23 mouse cellular contexts compared by ENCODE assay signal in the genomic region with DNA sequence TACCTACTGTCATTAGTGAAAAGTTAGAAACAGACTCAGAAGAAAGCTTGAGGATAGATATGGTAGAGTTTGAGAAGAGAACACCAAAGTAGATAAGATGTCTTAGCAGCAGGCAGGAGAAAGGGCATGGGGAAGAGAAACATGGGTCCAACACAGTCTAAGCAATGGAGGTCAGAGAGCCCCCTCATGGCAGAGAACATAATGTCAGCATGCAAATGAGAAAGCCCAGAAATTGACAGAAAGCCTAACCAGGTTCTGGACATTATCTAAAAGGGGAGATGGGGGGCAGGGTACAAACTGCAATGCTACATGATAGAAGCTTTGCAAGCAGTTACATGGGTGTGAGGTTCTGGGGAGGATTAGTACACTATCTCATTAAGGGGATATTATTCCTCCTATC.
DNase-seq lines count a peak whose midpoint lies in the region; ATAC-seq and TF ChIP-seq lines count a peak whose summit lies in the region.
"Had no signal": no experiment of that assay in that cellular context is flagged by ENCODE, and none has a peak within 500 bp of the region (broad histone marks: within the 10 kb centered on the region; RNA-seq: fewer than 3 reads in every experiment).

No protein-coding gene starts in this region.

- no peaks in the 10 kb centered on the region for H3K9me3 ChIP-seq in hindbrain, postnatal 0 days (ENCODE audit: low read length)
- 0 out of 2 replicates have a peak, but pooled peaks cover 4% of the 10 kb centered on the region for H3K9me3 ChIP-seq in hindbrain, embryonic 14.5 days (ENCODE audit: control insufficient read depth, low read length)
- H3K9me3 ChIP-seq in lung, postnatal 0 days (ENCODE audit: low read length), result no peaks in the 10 kb centered on the region
- no peaks in the 10 kb centered on the region for H3K9me3 ChIP-seq in CH12.LX (replicated peaks; ENCODE audit: low read length)
- no peaks in the 10 kb centered on the region for H3K9me3 ChIP-seq in stomach, postnatal 0 days (ENCODE audit: control insufficient read depth, low read length)
- H3K9me3 ChIP-seq: embryonic facial prominence, embryonic 13.5 days; heart, embryonic 13.5 days; hindbrain, embryonic 15.5 days; neural tube, embryonic 15.5 days; stomach, embryonic 15.5 days had no signal

- peak; percentile 20 for TF ChIP-seq CTCF in hindbrain, postnatal 0 days (IDR thresholded peaks at IDR 0.05; ENCODE audit: low read depth)
- TF ChIP-seq CTCF in lung, postnatal 0 days (IDR thresholded peaks at IDR 0.05), result 0 out of 2 replicates have a peak, but pooled peaks have one; percentile 3
- TF ChIP-seq CTCF in CH12.LX (conservative IDR thresholded peaks at IDR 0.05 in 1 of 2, IDR thresholded peaks at IDR 0.05 in 1 of 2; ENCODE audit: low read depth in 2 of 2, low read length in 2 of 2), result peak in 1 of 2 experiments; percentile 63; a peak in 2 of 4 replicates
- TF ChIP-seq CTCF in stomach, postnatal 0 days (IDR thresholded peaks at IDR 0.05; ENCODE audit: low read depth), result peak; percentile 29; the same call in 1 of the 2 replicates

- peak; percentile 42 for TF ChIP-seq RAD21 in CH12.LX (IDR thresholded peaks at IDR 0.05; ENCODE audit: low read depth, low read length)

- no peak overlapping the region for H3K4me3 ChIP-seq in hindbrain, postnatal 0 days (ENCODE audit: low read length)
- H3K4me3 ChIP-seq in hindbrain, embryonic 14.5 days (replicated peaks; ENCODE audit: low read length), result no peak overlapping the region
- no peak overlapping the region for H3K4me3 ChIP-seq in lung, postnatal 0 days (ENCODE audit: low read depth, low read length)
- no peak overlapping the region for H3K4me3 ChIP-seq in CH12.LX (replicated peaks in 1 of 3; ENCODE audit: low read depth in 2 of 3, low read length in 2 of 3, poor library complexity in 1 of 3)
- H3K4me3 ChIP-seq in stomach, postnatal 0 days (ENCODE audit: low read depth, low read length), result no peak overlapping the region
- H3K4me3 ChIP-seq: embryonic facial prominence, embryonic 13.5 days; heart, embryonic 13.5 days; hindbrain, embryonic 15.5 days; limb, embryonic 13.5 days; neural tube, embryonic 15.5 days; stomach, embryonic 15.5 days had no signal

- DNase-seq in hindbrain, postnatal 0 days (ENCODE audit: low spot score), result no peak
- no peak for DNase-seq in hindbrain, embryonic 14.5 days (ENCODE audit: low spot score)
- DNase-seq in lung, postnatal 0 days (ENCODE audit: low spot score), result no peak
- DNase-seq in lung, postnatal 25 days (ENCODE audit: low spot score), result no peak
- DNase-seq in CH12.LX (ENCODE audit: extremely low read depth), result peak; percentile 48
- no peak for DNase-seq in stomach, postnatal 0 days (ENCODE audit: low spot score)
- no peak for DNase-seq in heart, adult 18-20 months
- DNase-seq: adrenal gland, adult 8-10 months; cerebellum, adult 9-10 months; cerebellum, postnatal 36 days; forebrain, postnatal 0 days; heart, postnatal 10 days; kidney, postnatal 25 days; right cerebral cortex, postnatal 25 days; thymus, postnatal 14 days had no signal

- no peak for TF ChIP-seq EP300 in lung, postnatal 0 days (IDR thresholded peaks at IDR 0.05)
- no peak for TF ChIP-seq EP300 in CH12.LX (IDR thresholded peaks at IDR 0.05; ENCODE audit: low read length)
- no peak for TF ChIP-seq EP300 in stomach, postnatal 0 days (optimal IDR thresholded peaks at IDR 0.05)

- no peaks in the 10 kb centered on the region; the same call in 1 of the 2 replicates for H3K4me1 ChIP-seq in hindbrain, postnatal 0 days (ENCODE audit: insufficient read depth, low read length)
- peaks cover 42% of the 10 kb centered on the region for H3K4me1 ChIP-seq in hindbrain, embryonic 14.5 days (replicated peaks; ENCODE audit: control insufficient read depth, insufficient read depth, low read length)
- H3K4me1 ChIP-seq in lung, postnatal 0 days (ENCODE audit: insufficient read depth, low read depth, low read length), result no peaks in the 10 kb centered on the region
- peaks cover 0 to 5% of the 10 kb centered on the region in 2 experiments; a peak in 1 of 4 replicates for H3K4me1 ChIP-seq in CH12.LX (ENCODE audit: control insufficient read depth in 1 of 2, insufficient read depth in 2 of 2)
- H3K4me1 ChIP-seq in stomach, postnatal 0 days (replicated peaks; ENCODE audit: control insufficient read depth, insufficient read depth), result no peaks in the 10 kb centered on the region; the same call in 1 of the 2 replicates

- no peak for ATAC-seq in hindbrain, postnatal 0 days
- no peak for ATAC-seq in hindbrain, embryonic 14.5 days (ENCODE audit: low FRiP score)
- ATAC-seq in lung, postnatal 0 days, result no peak
- ATAC-seq in stomach, postnatal 0 days (ENCODE audit: low FRiP score, low TSS enrichment), result no peak
- ATAC-seq: activated CD4-positive, CD25-positive, alpha-beta regulatory T cell, adult 4 months; forebrain, postnatal 0 days had no signal

- dilution Hi-C loops in CH12.LX (cut with MboI; ENCODE audit: extremely low pct_ligation_motif_present, extremely low pct_unique_long_range_greater_than_20kb, low sequenced_read_pairs), result no loop called here

- no peak overlapping the region for H3K4me2 ChIP-seq in hindbrain, postnatal 0 days (ENCODE audit: low read depth, low read length)
- no peak overlapping the region for H3K4me2 ChIP-seq in hindbrain, embryonic 14.5 days (replicated peaks)
- no peak overlapping the region for H3K4me2 ChIP-seq in lung, postnatal 0 days (replicated peaks; ENCODE audit: low read depth, low read length)
- no peak overlapping the region for H3K4me2 ChIP-seq in CH12.LX (ENCODE audit: insufficient read depth, low read depth, poor library complexity, severe bottlenecking)
- no peak overlapping the region for H3K4me2 ChIP-seq in stomach, postnatal 0 days (replicated peaks; ENCODE audit: low read depth)
- H3K4me2 ChIP-seq: embryonic facial prominence, embryonic 13.5 days; heart, embryonic 13.5 days; hindbrain, embryonic 15.5 days; limb, embryonic 13.5 days; liver, embryonic 11.5 days; neural tube, embryonic 15.5 days; stomach, embryonic 15.5 days had no signal

- H3K27me3 ChIP-seq in hindbrain, postnatal 0 days (ENCODE audit: insufficient read depth, low read length), result no peaks in the 10 kb centered on the region
- H3K27me3 ChIP-seq in hindbrain, embryonic 14.5 days (ENCODE audit: control insufficient read depth, insufficient read depth, low read length), result no peaks in the 10 kb centered on the region
- no peaks in the 10 kb centered on the region for H3K27me3 ChIP-seq in lung, postnatal 0 days (replicated peaks; ENCODE audit: insufficient read depth, low read length)
- H3K27me3 ChIP-seq in CH12.LX (replicated peaks), result no peaks in the 10 kb centered on the region
- no peaks in the 10 kb centered on the region for H3K27me3 ChIP-seq in stomach, postnatal 0 days (ENCODE audit: control insufficient read depth, insufficient read depth, low read length)
- H3K27me3 ChIP-seq: embryonic facial prominence, embryonic 13.5 days; heart, embryonic 13.5 days; hindbrain, embryonic 15.5 days; limb, embryonic 13.5 days; neural tube, embryonic 15.5 days; stomach, embryonic 15.5 days had no signal

- H3K36me3 ChIP-seq in hindbrain, postnatal 0 days (ENCODE audit: insufficient read depth, low read length), result no peaks in the 10 kb centered on the region
- H3K36me3 ChIP-seq in hindbrain, embryonic 14.5 days (replicated peaks; ENCODE audit: control insufficient read depth, insufficient read depth), result no peaks in the 10 kb centered on the region
- no peaks in the 10 kb centered on the region for H3K36me3 ChIP-seq in lung, postnatal 0 days (ENCODE audit: insufficient read depth, low read length)
- no peaks in the 10 kb centered on the region for H3K36me3 ChIP-seq in CH12.LX (replicated peaks in 1 of 2; ENCODE audit: control insufficient read depth in 1 of 2, insufficient read depth in 1 of 2, low read length in 1 of 2)
- H3K36me3 ChIP-seq in stomach, postnatal 0 days (ENCODE audit: control insufficient read depth, insufficient read depth, low read length), result no peaks in the 10 kb centered on the region
- H3K36me3 ChIP-seq: embryonic facial prominence, embryonic 13.5 days; heart, embryonic 13.5 days; hindbrain, embryonic 15.5 days; limb, embryonic 13.5 days; neural tube, embryonic 15.5 days; stomach, embryonic 15.5 days had no signal

- no peak overlapping the region for H3K9ac ChIP-seq in hindbrain, postnatal 0 days (replicated peaks; ENCODE audit: low read length)
- H3K9ac ChIP-seq in hindbrain, embryonic 14.5 days, result no peak overlapping the region
- no peak overlapping the region for H3K9ac ChIP-seq in lung, postnatal 0 days (replicated peaks; ENCODE audit: low read depth)
- no peak overlapping the region for H3K9ac ChIP-seq in CH12.LX (ENCODE audit: insufficient read depth, low read depth)
- H3K9ac ChIP-seq in stomach, postnatal 0 days (ENCODE audit: low read length), result no peak overlapping the region
- H3K9ac ChIP-seq: embryonic facial prominence, embryonic 13.5 days; forebrain, postnatal 0 days; heart, embryonic 13.5 days; hindbrain, embryonic 15.5 days; limb, embryonic 13.5 days; neural tube, embryonic 15.5 days; stomach, embryonic 15.5 days had no signal

- in situ Hi-C loops in CH12.LX (cut with MboI; ENCODE audit: low pct_ligation_motif_present, low pct_unique_long_range_greater_than_20kb, low sequenced_read_pairs), result no loop called here

- no peak for TF ChIP-seq POLR2A in CH12.LX (IDR thresholded peaks at IDR 0.05; ENCODE audit: low read depth, low read length)

- H3K79me2 ChIP-seq in CH12.LX (replicated peaks; ENCODE audit: control insufficient read depth, extremely low read depth, insufficient read depth, poor library complexity, severe bottlenecking), result no peaks in the 10 kb centered on the region

- no peak overlapping the region for H3K27ac ChIP-seq in hindbrain, postnatal 0 days
- H3K27ac ChIP-seq in hindbrain, embryonic 14.5 days, result no peak overlapping the region
- no peak overlapping the region for H3K27ac ChIP-seq in lung, postnatal 0 days (ENCODE audit: low read length)
- no peak overlapping the region for H3K27ac ChIP-seq in CH12.LX (ENCODE audit: insufficient read depth, low read depth)
- no peak overlapping the region for H3K27ac ChIP-seq in stomach, postnatal 0 days (replicated peaks)
- H3K27ac ChIP-seq: embryonic facial prominence, embryonic 13.5 days; heart, embryonic 13.5 days; hindbrain, embryonic 15.5 days; limb, embryonic 13.5 days; neural tube, embryonic 15.5 days; stomach, embryonic 15.5 days had no signal

TF ChIP-seq in CH12.LX, 34 proteins besides CTCF, POLR2A, EP300 and RAD21 (continues in another document):
- TF ChIP-seq CHD2 (IDR thresholded peaks at IDR 0.05; ENCODE audit: low read length) (no peak), SMC3 (IDR thresholded peaks at IDR 0.05; ENCODE audit: low read depth, low read length) (peak; percentile 52), ZMIZ1 (IDR thresholded peaks at IDR 0.05; ENCODE audit: low read depth, low read length) (no peak), MAZ (IDR thresholded peaks at IDR 0.05; ENCODE audit: low read depth, low read length) (no peak), RCOR1 (conservative IDR thresholded peaks at IDR 0.05; ENCODE audit: low read depth, low read length) (no peak), MAX (IDR thresholded peaks at IDR 0.05; ENCODE audit: low read length) (no peak), KAT2A (IDR thresholded peaks at IDR 0.05; ENCODE audit: insufficient replicate concordance, low read length) (no peak), POLR2AphosphoS2 (IDR thresholded peaks at IDR 0.05; ENCODE audit: low read depth, low read length) (no peak), TCF12 (IDR thresholded peaks at IDR 0.05; ENCODE audit: low read depth, low read length) (no peak)
